Mouse (Mus musculus) neural tube, embryonic 11.5 days (tissue): Measurements from ENCODE around the gene Irgm1. TPM values are rescaled to one million over a fixed set of nuclear protein-coding genes. Genes with fewer than 3 reads are reported as not detected.
"Not testable (repeated sequence)": the region's sequence is repeated elsewhere in the genome, so short reads cannot be mapped to it uniquely, and the experiment has no call there.

Experiments used
- ATAC-seq: fragments of 200-750 bp; cut with Nextera tagmentation; 2 replicates; pipeline ENCODE4 v1.8.0; 2017; ENCODE audit warnings: moderate number of reproducible peaks, mild to moderate bottlenecking, moderate TSS enrichment, moderate library complexity; ENCODE audit not compliant: insufficient read depth, low FRiP score, low TSS enrichment
- DNase-seq: peaks from one replicate; pipeline ENCODE4 v3.0.0-alpha.2; 2015; ENCODE audit warnings: low spot score
- H3K27ac ChIP-seq: fragments of 300-500 bp; sonication (generic); 2 replicates; pipeline ENCODE4 v1.5.1; 2014; ENCODE audit warnings: low read depth, mild to moderate bottlenecking, low read length
- H3K27me3 ChIP-seq: fragments of 300-500 bp; sonication (generic); 2 replicates; pipeline ENCODE4 v1.6.1; 2014; ENCODE audit warnings: mild to moderate bottlenecking, low read length, mixed read lengths; ENCODE audit not compliant: control insufficient read depth, insufficient read depth
- H3K36me3 ChIP-seq: fragments of 300-500 bp; sonication (generic); 2 replicates; pipeline ENCODE4 v1.6.1; 2014; ENCODE audit warnings: mild to moderate bottlenecking, low read length, moderate library complexity, mixed read lengths; ENCODE audit not compliant: control insufficient read depth, insufficient read depth
- H3K4me1 ChIP-seq: fragments of 300-500 bp; sonication (generic); 2 replicates; pipeline ENCODE4 v1.6.1; 2014; ENCODE audit warnings: low read length, mixed read lengths; ENCODE audit not compliant: control insufficient read depth, insufficient read depth
- H3K4me2 ChIP-seq: fragments of 300-500 bp; sonication (generic); 2 replicates; pipeline ENCODE4 v1.6.1; 2014; ENCODE audit warnings: low read depth, mild to moderate bottlenecking, moderate library complexity
- H3K4me3 ChIP-seq: fragments of 300-500 bp; sonication (generic); 2 replicates; pipeline ENCODE4 v1.5.1; 2014; ENCODE audit warnings: low read depth, low read length
- H3K9ac ChIP-seq: fragments of 300-500 bp; sonication (generic); 2 replicates; pipeline ENCODE4 v1.6.1; 2014; ENCODE audit warnings: mild to moderate bottlenecking, low read length
- H3K9me3 ChIP-seq: fragments of 300-500 bp; sonication (generic); 2 replicates; pipeline ENCODE4 v1.6.1; 2016; ENCODE audit warnings: low read length; ENCODE audit not compliant: control insufficient read depth
- WGBS: fragments of 180-500 bp; shearing (Covaris S2); extraction: QIAGEN DNeasy Blood & Tissue Kit; methylation state at CpG from one replicate; pipeline ENCODE4 v1.1.7; 2014; 5-methylcytosine and 5-hydroxymethylcytosine counted together
- polyA plus RNA-seq: library from polyadenylated mRNA; unstranded; fragments of >200 nt; fragmentation: Nextera tagmentation; extraction: Ambion mirVana; gene quantifications from 2 replicates; pipeline ENCODE4 v1.2.1, GENCODE M21; 2014

Gene Irgm1
- polyA plus RNA-seq, 1 experiment from 2014 or later = 1.8 TPM

DNA sequence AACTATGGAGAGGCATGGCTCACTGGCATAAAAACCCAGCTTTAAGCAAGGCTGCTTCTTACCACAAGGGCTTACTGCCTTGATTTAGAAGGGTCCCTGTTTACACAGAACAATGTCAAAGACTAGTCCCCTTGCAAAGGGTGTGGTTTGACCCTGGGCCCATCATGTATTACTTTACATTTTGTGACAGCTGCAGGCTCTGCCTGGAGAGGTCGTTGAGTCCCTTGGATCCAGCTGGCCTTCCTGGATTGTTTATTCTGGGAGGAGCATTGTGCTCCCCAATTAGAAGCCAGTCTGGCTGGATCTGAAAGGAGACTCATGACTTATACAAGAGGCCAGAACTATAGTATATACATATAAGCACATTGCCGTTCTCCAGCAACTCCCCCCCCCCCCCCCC lies 21.2 kb downstream of the Irgm1 start:
- Histone ChIP-seq H3K4me1 (peaks cover 5% of the 10 kb centered on the region; the same call in 1 of the 2 replicates), H3K9ac (no peak overlapping the region), H3K4me2 (no peak overlapping the region), H3K36me3 (no peaks in the 10 kb centered on the region), H3K4me3 (no peak overlapping the region), H3K27me3 (no peaks in the 10 kb centered on the region), H3K9me3 (no peaks in the 10 kb centered on the region), H3K27ac (no peak overlapping the region)
- DNase-seq (no peak), ATAC-seq (no peak)
- 38% methylated on average over 2 of the region's 2 CpGs for WGBS

DNA sequence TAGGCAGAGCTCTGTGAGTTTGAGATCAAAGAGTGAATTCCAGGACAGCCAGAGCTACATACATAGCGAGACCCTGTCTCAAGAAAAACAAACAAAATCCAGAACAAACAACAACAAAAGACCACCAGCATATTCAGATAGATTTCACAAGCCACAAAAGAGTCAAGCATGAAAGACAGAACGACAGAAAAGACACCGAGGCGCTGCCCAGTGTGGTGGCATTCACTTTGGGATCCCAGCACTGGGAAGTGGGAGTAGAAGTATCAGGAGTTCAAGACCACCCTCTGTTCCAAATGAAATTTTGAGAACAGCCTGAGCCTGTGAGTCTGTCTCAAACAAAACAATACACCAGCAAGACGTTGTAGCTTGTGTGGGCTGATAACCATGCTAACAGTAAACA lies 24.6 kb downstream of the Irgm1 start:
- Histone ChIP-seq H3K9me3 (no peaks in the 10 kb centered on the region), H3K36me3 (no peaks in the 10 kb centered on the region), H3K9ac (no peak overlapping the region), H3K27me3 (no peaks in the 10 kb centered on the region), H3K4me1 (no peaks in the 10 kb centered on the region), H3K4me2 (no peak overlapping the region), H3K4me3 (no peak overlapping the region), H3K27ac (no peak overlapping the region)
- DNase-seq = no peak
- ATAC-seq = no peak
- 66% methylated on average over 5 of the region's 5 CpGs for WGBS

DNA sequence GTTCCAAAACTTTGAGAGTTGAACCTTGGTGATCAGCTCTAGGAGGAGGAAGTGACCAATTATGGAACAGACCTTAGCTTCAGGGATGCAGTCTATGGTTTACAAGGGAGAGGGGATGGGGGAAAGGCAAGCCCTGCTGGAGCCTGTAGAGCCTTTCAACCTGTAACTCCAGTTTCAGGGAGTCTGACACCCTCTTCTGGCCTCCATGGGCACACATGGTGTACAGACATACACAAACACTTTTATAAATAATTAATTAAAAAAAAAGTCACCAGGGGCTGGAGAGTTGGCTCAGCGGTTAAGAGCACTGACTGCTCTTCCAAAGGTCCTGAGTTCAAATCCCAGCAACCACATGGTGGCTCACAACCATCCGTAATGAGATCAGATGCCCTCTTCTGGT lies 25.1 kb downstream of the Irgm1 start:
- not testable (repeated sequence) for H3K4me1 ChIP-seq, H3K4me3 ChIP-seq, H3K9ac ChIP-seq, H3K9me3 ChIP-seq, H3K36me3 ChIP-seq, DNase-seq, H3K27me3 ChIP-seq, ATAC-seq, H3K27ac ChIP-seq, H3K4me2 ChIP-seq
- WGBS = 82% methylated on average over 2 of the region's 2 CpGs

DNA sequence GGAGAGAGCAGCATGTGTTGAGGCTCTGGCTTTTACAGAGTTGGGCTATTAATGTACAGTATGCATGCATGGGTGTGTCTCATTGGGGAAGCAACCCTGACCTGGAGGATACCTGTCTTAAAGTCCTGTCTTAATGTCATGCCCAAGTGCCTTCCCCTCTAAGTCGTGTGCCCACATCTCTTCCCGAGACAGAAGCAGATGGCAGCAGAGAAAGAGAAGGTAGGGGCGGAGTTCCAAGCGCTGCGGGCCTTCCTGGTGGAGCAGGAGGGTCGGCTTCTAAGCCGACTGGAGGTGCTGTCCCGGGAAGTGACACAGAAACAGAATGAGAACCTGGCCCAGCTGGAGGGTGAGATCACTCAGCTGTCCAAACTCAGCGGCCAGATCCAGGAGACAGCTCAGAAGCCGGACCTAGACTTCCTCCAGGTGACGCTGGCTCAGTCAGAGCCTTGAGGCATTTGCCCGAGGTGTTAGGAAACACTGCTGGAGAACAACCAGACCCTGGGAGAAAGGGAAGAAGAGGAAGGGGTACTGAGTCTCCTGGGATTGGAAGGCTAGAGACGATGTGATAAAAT lies 26.2 kb downstream of the Irgm1 start:
- ATAC-seq (no peak), DNase-seq (no peak)
- H3K27me3 ChIP-seq = no peaks in the 10 kb centered on the region
- H3K9me3 ChIP-seq = no peaks in the 10 kb centered on the region
- H3K4me3 ChIP-seq = no peak overlapping the region
- WGBS = 21% methylated on average over 13 of the region's 13 CpGs
- H3K4me1 ChIP-seq = no peaks in the 10 kb centered on the region
- H3K9ac ChIP-seq = no peak overlapping the region
- H3K4me2 ChIP-seq = no peak overlapping the region
- no peaks in the 10 kb centered on the region for H3K36me3 ChIP-seq
- H3K27ac ChIP-seq = no peak overlapping the region

DNA sequence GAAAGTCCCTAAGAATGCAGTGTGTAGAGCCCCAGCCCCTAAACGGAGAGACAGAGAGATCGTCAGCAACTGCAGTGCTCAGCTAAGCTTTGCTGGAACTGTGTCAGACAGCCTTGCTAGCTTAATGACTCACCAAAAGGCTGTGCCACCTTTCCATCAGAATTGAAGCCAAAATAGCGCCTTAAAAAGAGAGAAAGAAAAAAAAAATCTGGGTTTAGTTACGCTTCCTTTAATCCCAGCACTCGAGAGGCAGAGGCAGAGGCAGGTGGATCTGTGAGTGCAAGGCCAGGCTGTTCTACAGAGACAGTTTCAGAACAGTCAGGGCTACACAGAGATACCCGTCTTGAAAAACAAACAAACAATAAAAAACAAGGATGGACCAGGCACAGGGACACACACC lies 27.2 kb downstream of the Irgm1 start:
- Histone ChIP-seq H3K36me3 (no peaks in the 10 kb centered on the region), H3K9me3 (no peaks in the 10 kb centered on the region), H3K9ac (no peak overlapping the region), H3K4me1 (no peaks in the 10 kb centered on the region), H3K27ac (no peak overlapping the region), H3K27me3 (no peaks in the 10 kb centered on the region), H3K4me3 (no peak overlapping the region), H3K4me2 (no peak overlapping the region)
- no peak for ATAC-seq
- WGBS = 66% methylated on average over 6 of the region's 6 CpGs
- no peak for DNase-seq

DNA sequence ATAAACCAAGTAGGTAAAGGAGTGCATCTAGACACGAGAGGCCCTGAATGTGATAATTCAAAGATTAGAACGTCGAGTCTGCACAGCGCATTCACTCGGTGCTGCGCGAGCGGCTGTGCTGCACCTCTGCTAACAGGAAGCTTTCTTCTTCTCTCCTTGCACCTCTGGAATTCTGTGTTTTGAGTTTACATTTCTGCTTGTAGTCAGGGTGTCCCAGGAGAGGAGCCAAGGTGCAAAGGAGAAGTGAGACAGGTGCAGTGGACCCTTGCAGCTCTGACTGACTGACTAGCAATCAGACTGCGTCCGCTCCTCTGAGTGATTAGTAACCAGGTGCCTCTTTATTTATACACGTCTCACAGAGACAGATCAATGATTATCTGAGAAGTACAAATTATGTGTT lies 28.3 kb downstream of the Irgm1 start:
- Histone ChIP-seq H3K4me2 (no peak overlapping the region), H3K4me3 (no peak overlapping the region), H3K36me3 (no peaks in the 10 kb centered on the region), H3K9me3 (no peaks in the 10 kb centered on the region), H3K27me3 (no peaks in the 10 kb centered on the region), H3K27ac (no peak overlapping the region), H3K9ac (no peak overlapping the region), H3K4me1 (no peaks in the 10 kb centered on the region)
- ATAC-seq = no peak
- WGBS = 90% methylated on average over 11 of the region's 11 CpGs
- no peak for DNase-seq

DNA sequence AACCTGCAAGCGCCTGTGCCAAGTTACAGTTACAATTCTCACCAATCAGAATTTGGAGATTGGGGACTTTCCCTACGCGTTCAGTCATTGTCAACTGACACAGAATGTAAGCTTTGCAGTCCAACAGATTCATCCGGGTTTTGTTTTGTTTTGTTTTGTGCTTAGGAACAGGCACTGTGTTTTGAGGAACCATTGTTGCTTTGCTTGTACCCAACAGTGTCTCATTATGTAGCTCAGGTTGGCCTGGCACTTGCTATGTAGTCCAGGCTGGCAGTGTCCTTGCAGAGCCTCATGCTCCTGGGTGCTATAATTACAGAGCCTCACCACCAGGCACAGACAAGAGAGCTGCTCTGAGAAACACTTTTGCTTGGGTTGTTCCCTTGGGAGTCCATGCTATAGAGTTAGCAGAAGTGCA lies 29.1 kb downstream of the Irgm1 start:
- 86% methylated on average over 4 of the region's 4 CpGs for WGBS
- Histone ChIP-seq H3K27ac (no peak overlapping the region), H3K4me3 (no peak overlapping the region), H3K27me3 (no peaks in the 10 kb centered on the region), H3K4me1 (no peaks in the 10 kb centered on the region), H3K9me3 (no peaks in the 10 kb centered on the region), H3K9ac (no peak overlapping the region), H3K4me2 (no peak overlapping the region), H3K36me3 (no peaks in the 10 kb centered on the region)
- DNase-seq (no peak), ATAC-seq (no peak)

DNA sequence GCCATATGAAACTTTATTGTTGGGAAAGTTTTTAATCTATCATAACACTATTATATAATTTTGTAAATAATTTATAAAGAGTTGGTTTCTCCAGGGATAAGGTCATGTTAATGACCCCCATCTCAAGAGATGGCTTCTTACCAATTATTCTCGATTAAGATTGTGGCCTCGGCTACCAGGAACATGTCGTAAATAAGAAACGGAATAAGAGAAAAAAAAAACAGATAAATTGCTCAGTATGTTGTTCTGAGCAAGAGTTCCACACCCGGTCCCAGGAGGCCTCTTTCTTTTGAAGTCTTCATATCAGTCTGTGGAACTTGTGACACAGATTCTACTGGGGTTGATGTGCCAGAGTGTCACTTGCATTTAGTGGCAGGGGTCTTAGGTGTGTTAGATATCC lies 30.3 kb downstream of the Irgm1 start:
- Histone ChIP-seq H3K4me3 (no peak overlapping the region), H3K36me3 (no peaks in the 10 kb centered on the region), H3K4me2 (no peak overlapping the region), H3K9ac (no peak overlapping the region), H3K27ac (no peak overlapping the region), H3K27me3 (peaks cover 5% of the 10 kb centered on the region; the same call in 1 of the 2 replicates), H3K4me1 (0 out of 2 replicates have a peak, but pooled peaks cover 3% of the 10 kb centered on the region), H3K9me3 (no peaks in the 10 kb centered on the region)
- WGBS = 86% methylated on average over 5 of the region's 5 CpGs
- DNase-seq = no peak
- ATAC-seq = no peak

DNA sequence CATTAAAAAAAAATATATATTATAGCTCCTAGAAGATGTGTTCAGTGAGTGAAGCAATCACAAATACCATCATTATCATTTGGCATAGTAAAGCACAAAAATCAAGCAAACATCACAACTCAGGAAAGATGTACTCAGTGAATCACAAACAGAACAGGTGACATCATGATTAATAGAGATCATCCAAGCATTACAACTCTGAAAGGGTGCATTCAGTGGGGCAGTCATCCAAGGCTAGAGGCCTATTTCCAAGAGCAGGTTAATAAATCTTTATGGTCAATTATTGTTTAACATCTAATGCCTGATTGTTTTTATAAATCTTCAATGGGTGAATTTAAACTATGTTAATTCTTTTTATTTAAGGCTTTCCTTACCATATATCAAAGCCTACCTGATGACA lies 30.7 kb downstream of the Irgm1 start:
- Histone ChIP-seq H3K4me1 (0 out of 2 replicates have a peak, but pooled peaks cover 3% of the 10 kb centered on the region), H3K4me3 (no peak overlapping the region), H3K27me3 (peaks cover 5% of the 10 kb centered on the region; the same call in 1 of the 2 replicates), H3K4me2 (no peak overlapping the region), H3K9me3 (no peaks in the 10 kb centered on the region), H3K9ac (no peak overlapping the region), H3K36me3 (no peaks in the 10 kb centered on the region), H3K27ac (no peak overlapping the region)
- ATAC-seq (no peak), DNase-seq (no peak)
